Mouse (Mus musculus) liver, embryonic 14.5 days (tissue): ENCODE data around the gene Slc30a2.

Source experiments
- CTCF ChIP-seq: IDR thresholded peaks from 2 replicates; pipeline ENCODE4 v1.5.1; 2016; ENCODE audit warnings: antibody characterized with exemption, low read depth, control low read depth
- EP300 ChIP-seq: IDR thresholded peaks from 2 replicates; pipeline ENCODE4 v1.6.1; 2016; ENCODE audit warnings: antibody characterized with exemption, low read depth

DNA sequence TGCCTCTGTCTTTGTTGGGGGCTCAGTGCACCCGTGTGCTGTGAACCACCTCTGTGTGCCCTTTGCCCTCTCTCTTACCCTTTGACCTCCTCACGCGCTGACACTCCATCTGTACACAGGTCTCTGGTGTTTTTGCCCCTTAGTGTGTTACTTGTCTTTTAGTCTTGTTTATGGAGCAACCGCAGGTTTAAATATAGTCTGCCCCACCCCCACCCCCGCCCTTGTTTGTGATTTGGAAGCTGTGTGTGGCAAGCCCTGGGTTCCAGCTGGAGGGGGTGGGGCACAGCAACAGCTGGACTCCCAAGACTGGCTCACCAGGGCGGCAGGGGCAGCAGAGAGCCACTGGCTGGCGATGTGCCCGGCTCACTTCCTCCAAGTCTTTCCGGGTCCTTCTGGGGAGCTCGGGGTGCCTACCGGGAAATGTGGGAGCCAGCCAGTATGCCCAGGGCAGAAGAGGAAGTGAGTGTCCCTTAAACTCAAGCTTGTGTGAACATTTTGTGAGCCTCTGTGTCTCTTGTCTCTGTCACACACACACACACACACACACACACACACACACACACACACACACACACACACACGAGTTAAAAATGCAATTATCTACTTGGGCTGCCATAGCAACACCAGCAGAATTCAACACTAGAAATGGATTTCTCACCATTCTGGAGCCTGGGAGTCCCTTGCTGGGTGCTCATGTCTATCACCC lies 35.5 kb upstream of the Slc30a2 start:
- TF ChIP-seq CTCF (peak; percentile 62), EP300 (no peak)
